Mouse (Mus musculus) thymus, adult 2 months (tissue): ENCODE data around the gene Flt3.

Source experiments
- CTCF ChIP-seq: fragments of 200-500 bp; IDR thresholded peaks from 2 replicates; pipeline ENCODE4 v1.5.1; 2012; ENCODE audit warnings: mild to moderate bottlenecking, control low read depth, low read length, moderate library complexity, borderline replicate concordance; ENCODE audit not compliant: control insufficient read depth, poor library complexity, insufficient read depth; ENCODE audit errors: extremely low read depth
- POLR2A ChIP-seq: fragments of 200-500 bp; IDR thresholded peaks from 2 replicates; pipeline ENCODE4 v1.6.1; 2012; ENCODE audit warnings: mild to moderate bottlenecking, low read length, control low read depth, moderate library complexity; ENCODE audit not compliant: control insufficient read depth, poor library complexity, insufficient read depth; ENCODE audit errors: extremely low read depth

- TF ChIP-seq CTCF, result no peak
- no peak for TF ChIP-seq POLR2A
Measured at GRCm38 (mm10) chr5:147329946-147330345, 70.3 kb downstream of the Flt3 start.
